Mouse (Mus musculus) neural tube, embryonic 14.5 days (tissue): ENCODE results near the gene Wipi2. TPM values are rescaled to one million over a fixed set of nuclear protein-coding genes. Genes with fewer than 3 reads are reported as not detected.

ENCODE experiments used
- ATAC-seq: fragments of 200-750 bp; cut with Nextera tagmentation; 2 replicates; pipeline ENCODE4 v1.8.0; 2017; ENCODE audit warnings: low read depth, mild to moderate bottlenecking, moderate TSS enrichment, moderate library complexity
- H3K27ac ChIP-seq: fragments of 300-500 bp; sonication (generic); 2 replicates; pipeline ENCODE4 v1.5.1; 2014; ENCODE audit warnings: low read depth, mild to moderate bottlenecking, control low read depth, low read length, moderate library complexity, mixed read lengths
- H3K27me3 ChIP-seq: fragments of 300-500 bp; sonication (generic); 2 replicates; pipeline ENCODE4 v1.6.1; 2014; ENCODE audit warnings: low read length; ENCODE audit not compliant: control insufficient read depth, insufficient read depth
- H3K36me3 ChIP-seq: fragments of 300-500 bp; sonication (generic); 2 replicates; pipeline ENCODE4 v1.6.1; 2014; ENCODE audit warnings: low read length, mixed read lengths; ENCODE audit not compliant: control insufficient read depth, insufficient read depth
- H3K4me1 ChIP-seq: fragments of 300-500 bp; sonication (generic); 2 replicates; pipeline ENCODE4 v1.6.1; 2014; ENCODE audit warnings: low read length; ENCODE audit not compliant: control insufficient read depth, insufficient read depth
- H3K4me2 ChIP-seq: fragments of 300-500 bp; sonication (generic); 2 replicates; pipeline ENCODE4 v1.6.1; 2014; ENCODE audit warnings: mild to moderate bottlenecking, low read depth, low read length, control low read depth
- H3K4me3 ChIP-seq: fragments of 300-500 bp; sonication (generic); 2 replicates; pipeline ENCODE4 v1.5.1; 2014; ENCODE audit warnings: low read depth, low read length, control low read depth, mixed read lengths
- H3K9ac ChIP-seq: fragments of 300-500 bp; sonication (generic); replicated peaks from 2 replicates; pipeline ENCODE4 v1.6.1; 2014; ENCODE audit warnings: low read depth, mild to moderate bottlenecking, control low read depth, low read length, mixed read lengths
- H3K9me3 ChIP-seq: fragments of 300-500 bp; sonication (generic); 2 replicates; pipeline ENCODE4 v1.6.1; 2016; ENCODE audit warnings: low read length; ENCODE audit not compliant: control insufficient read depth
- WGBS: fragments of 180-500 bp; shearing (Covaris S2); extraction: QIAGEN DNeasy Blood & Tissue Kit; methylation state at CpG from one replicate; pipeline ENCODE4 v1.1.7; 2014; 5-methylcytosine and 5-hydroxymethylcytosine counted together
- polyA plus RNA-seq: library from polyadenylated mRNA; unstranded; fragments of >200 nt; fragmentation: Nextera tagmentation; extraction: Ambion mirVana; gene quantifications from 2 replicates; pipeline ENCODE4 v1.2.1, GENCODE M21; 2014

Gene Wipi2
- polyA plus RNA-seq, 1 experiment from 2014 or later: 40.4 TPM

GRCm38 (mm10) chr5:142673082-142673481 is 45.6 kb downstream of the Wipi2 start:
- Histone ChIP-seq H3K9me3 (no peaks in the 10 kb centered on the region), H3K27me3 (no peaks in the 10 kb centered on the region), H3K27ac (peak overlapping the region; percentile 44), H3K4me2 (no peak overlapping the region), H3K9ac (no peak overlapping the region), H3K4me1 (0 out of 2 replicates have a peak, but pooled peaks cover 2% of the 10 kb centered on the region), H3K4me3 (no peak overlapping the region), H3K36me3 (0 out of 2 replicates have a peak, but pooled peaks cover 9% of the 10 kb centered on the region)
- WGBS: 25% methylated on average over 5 of the region's 5 CpGs
- peak; percentile 69; the same call in 1 of the 2 replicates for ATAC-seq

GRCm38 (mm10) chr5:142678141-142678571 is 50.7 kb downstream of the Wipi2 start:
- Histone ChIP-seq H3K36me3 (no peaks in the 10 kb centered on the region), H3K4me1 (no peaks in the 10 kb centered on the region), H3K9me3 (no peaks in the 10 kb centered on the region), H3K9ac (no peak overlapping the region), H3K27me3 (no peaks in the 10 kb centered on the region), H3K27ac (no peak overlapping the region), H3K4me2 (no peak overlapping the region), H3K4me3 (no peak overlapping the region)
- ATAC-seq: no peak
- 60% methylated on average over 7 of the region's 7 CpGs for WGBS

- Histone ChIP-seq H3K4me1 (no peaks in the 10 kb centered on the region), H3K36me3 (no peaks in the 10 kb centered on the region), H3K27ac (no peak overlapping the region), H3K9ac (no peak overlapping the region), H3K9me3 (no peaks in the 10 kb centered on the region), H3K4me2 (no peak overlapping the region), H3K27me3 (no peaks in the 10 kb centered on the region), H3K4me3 (no peak overlapping the region)
- no peak for ATAC-seq
- 93% methylated on average over 1 of the region's 1 CpGs for WGBS
Measured at GRCm38 (mm10) chr5:142679065-142679464, 51.6 kb downstream of the Wipi2 start.

- no peak for ATAC-seq
- Histone ChIP-seq H3K27ac (no peak overlapping the region), H3K4me1 (no peaks in the 10 kb centered on the region), H3K9me3 (no peaks in the 10 kb centered on the region), H3K9ac (no peak overlapping the region), H3K36me3 (no peaks in the 10 kb centered on the region), H3K4me2 (no peak overlapping the region), H3K27me3 (no peaks in the 10 kb centered on the region), H3K4me3 (no peak overlapping the region)
- 87% methylated on average over 3 of the region's 3 CpGs for WGBS
Measured at GRCm38 (mm10) chr5:142681911-142682310, 54.4 kb downstream of the Wipi2 start.

- Histone ChIP-seq H3K4me1 (no peaks in the 10 kb centered on the region), H3K4me3 (no peak overlapping the region), H3K27ac (no peak overlapping the region), H3K9me3 (no peaks in the 10 kb centered on the region), H3K36me3 (no peaks in the 10 kb centered on the region), H3K9ac (no peak overlapping the region), H3K4me2 (no peak overlapping the region), H3K27me3 (no peaks in the 10 kb centered on the region)
- ATAC-seq: no peak
- WGBS: 90% methylated on average over 5 of the region's 5 CpGs
Measured at GRCm38 (mm10) chr5:142682529-142682928, 55.0 kb downstream of the Wipi2 start.

GRCm38 (mm10) chr5:142688866-142689265 is 61.4 kb downstream of the Wipi2 start:
- Histone ChIP-seq H3K9ac (no peak overlapping the region), H3K36me3 (no peaks in the 10 kb centered on the region), H3K27me3 (no peaks in the 10 kb centered on the region), H3K4me2 (no peak overlapping the region), H3K4me3 (no peak overlapping the region), H3K4me1 (peaks cover 6% of the 10 kb centered on the region; the same call in 1 of the 2 replicates), H3K27ac (no peak overlapping the region), H3K9me3 (no peaks in the 10 kb centered on the region)
- WGBS: 55% methylated on average over 6 of the region's 6 CpGs
- ATAC-seq: no peak

- no peaks in the 10 kb centered on the region for H3K36me3 ChIP-seq
- H3K4me2 ChIP-seq: no peak overlapping the region
- H3K27ac ChIP-seq: no peak overlapping the region
- 87% methylated on average over 3 of the region's 3 CpGs for WGBS
- no peak overlapping the region for H3K4me3 ChIP-seq
- H3K9ac ChIP-seq: no peak overlapping the region
- no peaks in the 10 kb centered on the region for H3K27me3 ChIP-seq
- ATAC-seq: no peak
- H3K4me1 ChIP-seq: peaks cover 11% of the 10 kb centered on the region; the same call in 1 of the 2 replicates
- no peaks in the 10 kb centered on the region for H3K9me3 ChIP-seq
Measured at GRCm38 (mm10) chr5:142690343-142690742, 62.8 kb downstream of the Wipi2 start.

GRCm38 (mm10) chr5:142692248-142692647 is 64.8 kb downstream of the Wipi2 start, which contains the start of gene Slc29a4:
Gene Slc29a4 (plus strand): TSS chr5:142692512.
- H3K9ac ChIP-seq: no peak within 1 kb of the TSS
- no peaks in the 10 kb centered on the region for H3K9me3 ChIP-seq
- H3K4me3 ChIP-seq: no peak within 1 kb of the TSS
- WGBS: 47% methylated on average over 14 of the region's 14 CpGs
- H3K27ac ChIP-seq: no peak within 1 kb of the TSS
- no peak within 1 kb of the TSS for H3K4me2 ChIP-seq
- H3K4me1 ChIP-seq: peaks cover 11% of the 10 kb centered on the region; the same call in 1 of the 2 replicates
- H3K27me3 ChIP-seq: no peaks in the 10 kb centered on the region
- no peaks in the 10 kb centered on the region for H3K36me3 ChIP-seq
- ATAC-seq: no peak

GRCm38 (mm10) chr5:142692971-142693737 is 65.7 kb downstream of the Wipi2 start:
- peak; percentile 14; the same call in 1 of the 2 replicates for ATAC-seq
- no peaks in the 10 kb centered on the region for H3K9me3 ChIP-seq
- no peak overlapping the region for H3K9ac ChIP-seq
- no peaks in the 10 kb centered on the region for H3K36me3 ChIP-seq
- H3K4me1 ChIP-seq: peaks cover 11% of the 10 kb centered on the region; the same call in 1 of the 2 replicates
- H3K4me2 ChIP-seq: no peak overlapping the region
- WGBS: 51% methylated on average over 12 of the region's 12 CpGs
- no peaks in the 10 kb centered on the region for H3K27me3 ChIP-seq
- no peak overlapping the region for H3K27ac ChIP-seq
- no peak overlapping the region for H3K4me3 ChIP-seq
